Mouse (Mus musculus): ENCODE measurements around the gene Loxl3.

The Loxl3 gene

DNA sequence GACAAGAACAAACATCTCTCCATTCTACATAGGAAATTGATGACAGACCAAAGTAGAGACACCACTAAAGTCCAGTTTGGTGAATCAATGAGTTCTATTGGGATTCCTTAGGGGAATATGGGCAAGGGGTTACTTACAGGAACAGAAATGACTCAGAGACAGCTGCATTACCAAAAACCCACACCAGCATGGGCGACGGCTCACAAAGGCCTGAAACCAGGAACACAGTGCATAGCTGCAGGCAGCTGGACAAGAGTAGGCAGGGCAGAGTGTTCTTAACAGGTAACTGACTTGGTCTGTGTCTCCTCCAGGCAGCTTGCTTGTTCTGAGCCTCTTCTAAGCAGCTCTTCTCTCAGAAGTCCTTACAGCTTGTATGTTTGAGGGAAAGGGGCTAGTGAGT, 18.2 kb upstream of the Loxl3 start:
- no peak for DNase-seq (ENCODE audit: inconsistent age in 2 of 2, low spot score in 1 of 2)

DNA sequence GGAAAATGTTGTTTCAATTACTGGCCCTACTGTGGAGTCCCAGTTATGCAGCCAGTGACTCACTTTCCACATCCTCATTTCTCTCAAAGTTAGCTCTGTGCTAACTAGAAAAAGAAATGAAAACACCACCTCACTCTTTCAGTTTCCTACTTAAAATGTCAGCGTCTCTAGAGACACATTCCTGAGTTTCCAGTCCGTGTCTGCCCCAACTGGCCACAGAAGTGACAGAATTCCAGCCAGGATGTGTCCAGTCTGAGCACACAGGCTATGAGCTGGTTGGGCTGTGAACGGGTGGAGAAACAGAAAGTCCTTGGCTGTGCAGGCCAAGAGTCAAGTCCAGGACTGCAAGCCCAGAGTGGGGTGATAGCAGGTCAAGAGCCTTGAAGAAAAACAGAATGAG, 16.8 kb upstream of the Loxl3 start:
- peak; percentile 27 to 69 for DNase-seq (ENCODE audit: inconsistent age in 2 of 2, low spot score in 1 of 2)

DNA sequence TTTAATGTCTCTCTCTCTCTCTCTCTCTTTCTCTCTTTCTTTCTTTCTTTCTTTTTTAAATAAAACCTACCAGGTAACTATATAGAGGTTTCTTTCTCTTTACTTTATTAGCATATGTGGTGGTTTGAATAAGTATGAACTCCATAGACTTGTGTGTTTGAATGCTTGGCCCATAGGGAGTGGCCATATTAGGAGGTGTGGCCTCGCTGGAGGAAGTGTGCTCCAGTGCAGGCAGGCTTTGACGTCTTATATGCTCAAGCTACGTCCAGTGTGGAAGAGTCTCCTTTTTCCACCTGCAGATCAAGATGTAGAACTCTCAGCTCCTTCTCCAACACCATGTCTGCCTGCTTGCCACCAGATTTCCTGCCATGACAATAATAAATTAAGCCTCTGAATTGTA, 14.9 kb upstream of the Loxl3 start:
- no peak for DNase-seq (ENCODE audit: inconsistent age in 2 of 2, low spot score in 1 of 2)

DNA sequence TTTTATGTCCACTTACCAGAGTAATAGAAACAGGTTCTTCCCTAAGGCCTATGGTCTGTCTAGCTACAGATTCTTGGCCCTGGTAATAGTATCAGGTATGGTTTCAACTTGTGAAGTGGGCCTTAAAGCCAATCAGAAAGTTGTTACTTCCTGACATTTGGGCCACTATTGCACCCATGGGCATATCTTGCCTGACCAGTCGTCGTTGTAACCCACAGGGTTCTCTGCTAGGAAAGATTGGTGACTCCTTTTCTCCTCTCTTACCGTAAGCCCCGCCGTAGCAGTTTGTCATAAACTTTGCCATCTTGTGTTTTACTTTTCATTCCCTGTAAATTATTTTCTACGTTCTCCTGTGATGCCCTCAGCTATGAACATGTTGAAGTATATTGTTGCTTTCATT, 13.9 kb upstream of the Loxl3 start:
- no peak for DNase-seq (ENCODE audit: inconsistent age in 2 of 2, low spot score in 1 of 2)

DNA sequence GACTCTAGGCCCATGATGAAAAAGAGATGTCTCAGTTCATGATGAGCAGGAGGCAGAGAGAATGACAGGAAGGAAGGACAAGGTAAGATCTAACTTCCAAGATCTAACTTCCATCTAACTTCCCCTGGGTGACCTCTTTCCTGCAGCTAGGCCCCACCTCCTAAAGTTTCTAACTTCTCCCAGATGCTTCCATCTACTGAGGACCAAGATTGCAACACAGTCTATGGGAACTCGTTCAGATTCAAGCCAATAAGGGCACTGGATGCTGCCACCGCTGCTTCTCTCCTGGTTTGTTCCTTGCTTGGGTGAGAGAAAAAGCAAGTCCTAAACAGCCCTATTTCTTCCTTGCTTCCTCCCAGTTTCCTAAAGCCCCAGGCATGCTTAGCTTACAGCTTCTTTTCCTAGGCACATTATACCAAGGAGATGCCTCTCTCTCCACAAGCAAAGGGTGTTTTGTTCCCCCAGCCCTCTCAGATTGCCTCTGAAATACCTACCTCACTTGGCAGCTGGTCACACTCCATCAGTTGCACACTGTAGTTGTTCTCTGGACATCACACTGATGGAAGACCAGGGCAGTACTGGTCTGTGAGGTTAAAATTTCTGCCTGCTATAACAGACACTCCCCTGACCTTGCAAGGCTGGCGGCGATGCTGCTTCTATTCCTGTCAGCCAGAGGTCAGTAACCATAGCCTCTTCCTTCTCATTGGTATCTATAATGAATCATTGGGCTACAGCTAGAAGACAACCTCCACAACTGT, 13.0 kb upstream of the Loxl3 start:
- DNase-seq (ENCODE audit: inconsistent age in 2 of 2, low spot score in 1 of 2), result no peak

DNA sequence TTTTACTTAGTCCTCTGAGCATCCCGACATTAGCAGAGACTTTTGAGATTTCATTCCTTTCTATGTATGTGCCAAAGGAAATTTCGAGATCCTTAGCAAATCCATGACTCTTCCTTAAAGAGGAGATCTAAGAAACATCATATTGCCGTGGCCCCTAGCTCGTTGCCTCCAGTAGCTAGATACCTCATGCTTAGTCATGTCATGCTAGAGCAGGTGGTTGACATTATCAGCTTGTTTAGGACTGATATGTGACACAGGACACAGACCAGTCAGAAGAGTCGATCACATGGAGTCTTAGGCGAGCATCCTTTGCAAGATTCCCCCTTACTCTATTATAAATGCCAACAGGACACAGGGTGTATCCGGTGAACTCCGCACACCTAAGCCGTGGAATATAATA, 11.0 kb upstream of the Loxl3 start:
- DNase-seq (ENCODE audit: inconsistent age in 2 of 2, low spot score in 1 of 2), result no peak

DNA sequence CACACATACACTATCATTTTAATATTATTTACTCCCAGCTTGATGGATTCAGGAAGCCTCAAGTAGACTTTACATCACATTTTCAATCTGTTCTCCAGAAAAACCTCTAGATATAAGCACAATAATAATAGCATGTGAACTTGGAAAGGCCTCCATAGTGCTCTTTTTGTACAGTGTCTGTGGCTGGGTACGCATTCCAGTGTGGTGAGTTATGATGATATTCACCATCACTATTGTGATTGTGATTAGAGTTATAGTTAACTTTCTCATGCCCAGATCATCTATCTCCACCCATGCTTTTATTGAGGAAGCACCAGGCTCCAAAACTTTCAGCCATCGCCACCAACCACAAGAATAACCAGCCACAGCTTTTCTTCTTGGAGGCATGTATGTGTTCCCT, 10.2 kb upstream of the Loxl3 start:
- no peak for DNase-seq (ENCODE audit: inconsistent age in 2 of 2, low spot score in 1 of 2)

DNA sequence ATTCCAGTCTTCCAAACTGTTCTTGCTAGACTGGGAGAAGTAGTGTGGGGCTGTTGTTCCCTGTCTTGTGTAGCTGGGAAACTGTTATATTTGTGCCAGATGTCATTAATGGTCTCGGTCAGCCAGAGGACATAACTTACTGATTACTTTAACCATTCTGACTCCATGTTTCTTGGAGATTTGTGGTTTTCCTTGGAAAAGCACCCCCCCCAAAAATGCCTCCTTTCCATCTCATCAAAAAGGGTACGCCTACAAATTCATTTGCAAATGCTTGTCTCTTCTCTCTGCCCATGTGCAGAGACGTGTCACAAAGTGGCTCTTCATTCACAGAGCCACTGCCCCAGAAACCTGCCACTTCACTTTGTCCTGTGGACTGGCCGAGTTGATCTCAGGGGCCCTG, 9.6 kb upstream of the Loxl3 start:
- no peak for DNase-seq (ENCODE audit: inconsistent age in 2 of 2, low spot score in 1 of 2)

DNA sequence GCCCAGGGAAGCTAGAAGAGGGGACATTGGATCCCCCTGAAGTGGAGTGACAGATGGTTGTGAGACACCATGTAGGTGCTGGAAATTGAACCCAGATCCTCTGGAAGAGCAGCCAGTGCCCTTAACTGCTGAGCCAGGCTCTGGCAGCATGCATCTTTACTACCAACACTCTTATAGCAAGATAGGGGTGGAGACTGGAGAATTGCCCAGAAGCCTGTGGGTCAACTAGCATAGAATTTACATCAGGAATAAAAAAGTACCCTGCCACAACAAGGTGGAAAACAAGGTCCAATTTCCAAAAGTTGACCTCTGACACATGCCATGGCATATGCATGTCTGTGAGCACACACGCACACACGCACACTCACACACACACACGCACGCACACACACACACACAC, 8.8 kb upstream of the Loxl3 start:
- no peak for DNase-seq (ENCODE audit: inconsistent age in 2 of 2, low spot score in 1 of 2)

DNA sequence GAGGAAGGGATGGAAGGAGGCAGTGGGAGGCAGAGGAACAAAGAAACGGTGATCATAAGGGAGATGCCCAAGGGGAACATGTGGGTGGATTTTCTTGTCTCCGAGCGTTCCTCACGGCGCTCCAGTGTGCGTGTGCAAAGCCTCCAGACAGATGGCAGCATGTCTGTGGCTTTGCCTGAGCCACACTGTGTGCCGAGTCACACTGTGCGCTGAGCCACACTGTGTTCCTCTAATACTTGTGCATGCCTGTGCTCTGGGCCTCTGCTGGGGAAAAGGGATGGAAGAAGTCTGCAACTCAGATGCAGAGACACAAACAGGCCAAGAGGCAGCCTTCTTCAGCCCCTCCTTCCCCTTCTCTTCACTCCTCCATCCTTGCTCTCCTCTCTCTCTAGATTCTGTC, 6.7 kb upstream of the Loxl3 start:
- DNase-seq (ENCODE audit: inconsistent age in 2 of 2, low spot score in 1 of 2), result no peak

DNA sequence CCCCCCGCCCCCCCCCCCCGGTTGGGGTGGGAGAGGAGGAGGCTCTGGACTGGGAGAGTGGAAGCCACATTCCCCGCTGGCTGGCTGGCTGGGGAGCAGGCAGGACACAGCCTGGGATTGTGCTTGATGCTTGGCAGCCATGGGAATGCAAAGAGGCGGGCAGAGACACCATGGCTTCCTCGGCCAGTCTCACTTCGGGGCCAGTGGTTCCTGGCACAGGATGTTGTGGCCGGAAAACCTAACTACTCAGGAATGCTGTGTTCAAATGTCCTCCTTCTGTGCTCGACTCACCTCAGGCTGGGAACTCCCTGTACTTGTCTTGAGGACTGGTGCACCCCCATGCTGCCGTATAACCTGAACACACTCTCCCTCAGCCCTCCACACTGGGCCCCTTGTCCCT, 6.3 kb upstream of the Loxl3 start:
- DNase-seq (ENCODE audit: inconsistent age in 2 of 2, low spot score in 1 of 2), result no peak

DNA sequence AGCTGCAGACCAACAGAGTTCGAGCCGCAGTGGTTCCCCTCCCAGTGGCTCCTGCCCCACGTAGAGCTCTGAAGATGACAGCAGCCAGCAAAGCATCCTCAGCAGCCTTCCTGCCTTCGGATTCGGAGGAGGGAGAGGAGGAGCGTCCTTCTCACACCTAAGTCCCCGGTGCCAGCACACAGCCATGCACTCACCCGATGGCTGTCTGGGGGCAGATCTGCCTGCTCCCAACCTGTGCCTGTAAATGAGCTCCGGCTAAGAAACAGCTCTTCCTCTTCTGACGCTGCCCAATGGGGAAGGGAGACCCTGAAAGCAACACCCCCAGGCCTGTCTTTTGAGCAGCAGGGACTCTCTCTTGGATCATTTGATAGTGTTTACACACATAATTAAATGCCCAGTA, 4.2 kb upstream of the Loxl3 start:
- DNase-seq (ENCODE audit: inconsistent age in 2 of 2, low spot score in 1 of 2), result no peak

DNA sequence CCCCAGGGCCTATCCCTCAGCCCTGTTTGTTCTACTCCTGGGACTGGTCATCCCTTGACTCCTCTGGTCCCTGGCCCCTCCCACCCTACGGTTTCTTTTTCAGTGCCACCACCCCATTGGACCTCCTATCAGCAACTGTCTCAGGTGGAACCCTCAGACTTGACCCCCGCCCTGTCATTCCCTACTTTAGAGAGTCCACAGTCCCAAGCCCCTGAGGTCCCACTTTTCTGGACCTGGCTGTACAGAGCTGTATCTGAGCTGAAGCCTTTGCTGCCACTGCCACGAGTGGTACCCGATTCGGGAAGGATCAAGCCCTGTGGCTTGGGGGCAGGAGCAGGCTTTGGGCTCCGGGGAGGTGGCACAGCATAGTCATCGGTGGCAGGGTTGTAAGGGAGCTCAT, 2.9 kb upstream of the Loxl3 start:
- DNase-seq (ENCODE audit: inconsistent age in 2 of 2, low spot score in 1 of 2), result no peak

DNA sequence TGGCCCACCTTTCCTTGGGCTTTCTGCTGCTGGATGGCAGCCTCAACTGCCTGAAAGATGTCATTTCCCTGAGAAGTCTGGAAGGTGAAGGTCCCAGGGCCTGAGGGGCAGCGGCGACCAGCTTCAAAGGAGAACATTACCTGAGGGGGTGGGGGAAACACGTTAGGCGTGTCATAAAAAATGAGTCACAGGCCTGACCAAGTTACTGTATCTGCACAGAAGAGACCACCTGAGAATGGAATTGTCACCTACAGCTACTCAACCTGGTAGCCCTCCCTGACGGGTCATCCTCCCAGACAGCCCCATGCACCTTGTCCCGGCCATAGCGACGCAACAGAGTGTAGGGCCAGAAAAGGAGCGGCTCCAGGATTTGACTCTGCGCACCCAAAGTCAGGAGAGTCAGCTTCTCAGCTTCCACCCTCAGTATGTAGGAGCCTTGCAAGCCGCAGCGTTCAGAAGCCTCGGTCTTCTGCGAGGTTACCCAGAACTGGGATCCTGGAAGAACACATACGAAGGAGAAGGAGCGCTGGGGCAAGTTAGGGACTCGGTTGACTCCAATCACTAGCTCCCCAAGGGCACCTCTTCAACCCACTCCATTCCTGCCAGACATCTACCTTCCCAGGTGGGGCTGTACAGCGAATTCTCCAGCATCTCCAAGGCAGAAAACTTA, 1.9 kb upstream of the Loxl3 start:
- peak in 1 of 2 experiments; percentile 41 for DNase-seq (ENCODE audit: inconsistent age in 2 of 2, low spot score in 1 of 2)

DNA sequence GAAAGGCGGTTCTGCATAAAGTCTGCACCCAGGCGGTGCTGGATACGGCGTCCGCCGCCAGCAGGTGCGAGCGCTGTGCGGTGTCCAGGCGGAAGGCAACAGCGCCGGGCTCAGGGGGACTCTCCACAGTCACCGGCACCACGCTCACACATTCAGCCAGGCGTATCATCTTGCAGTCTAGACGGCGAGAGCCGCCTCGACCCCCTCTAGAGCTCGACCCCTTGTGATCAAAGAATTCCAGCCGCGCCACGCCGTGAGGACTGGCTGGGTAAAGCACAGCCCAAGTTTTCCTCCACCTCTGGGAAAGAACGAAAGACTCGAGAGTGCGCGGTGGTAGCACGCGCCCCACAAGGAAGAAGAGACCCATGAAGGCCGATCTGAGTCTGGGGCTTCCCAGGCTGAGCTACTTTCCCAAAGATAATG, 1.2 kb upstream of the Loxl3 start:
- DNase-seq (ENCODE audit: inconsistent age in 2 of 2, low spot score in 1 of 2), result peak; percentile 56 to 86

DNA sequence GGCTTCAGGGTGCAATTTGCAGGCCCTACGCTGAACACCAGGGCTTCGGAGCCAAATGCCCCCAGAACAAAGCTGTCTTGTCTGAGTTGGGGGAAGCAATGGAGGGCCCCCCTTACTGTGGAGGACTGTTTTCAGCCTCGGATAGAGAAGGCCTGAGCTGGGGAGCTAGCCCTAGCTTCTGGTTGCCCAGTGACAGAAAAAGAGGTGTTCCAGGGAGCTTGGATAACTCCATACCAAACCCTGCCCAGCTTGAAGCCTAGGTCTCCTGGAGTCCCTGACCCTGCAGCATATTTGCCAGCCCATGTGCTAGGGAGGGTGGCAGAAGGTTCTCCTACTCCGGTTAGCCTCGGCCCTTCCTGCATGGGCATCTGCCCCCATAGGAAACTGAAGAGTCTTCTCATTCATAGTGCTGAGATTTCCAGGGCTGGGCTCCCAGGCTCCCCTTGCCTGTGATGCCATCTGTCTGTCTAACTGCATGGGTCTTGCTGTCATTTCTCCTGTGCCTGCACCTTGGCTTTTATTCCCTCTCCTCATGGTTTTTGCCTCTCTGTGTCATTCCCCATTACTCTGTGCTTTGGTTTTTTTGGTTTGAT, 586 bp downstream of the Loxl3 start:
- no peak for DNase-seq (ENCODE audit: inconsistent age in 2 of 2, low spot score in 1 of 2)

DNA sequence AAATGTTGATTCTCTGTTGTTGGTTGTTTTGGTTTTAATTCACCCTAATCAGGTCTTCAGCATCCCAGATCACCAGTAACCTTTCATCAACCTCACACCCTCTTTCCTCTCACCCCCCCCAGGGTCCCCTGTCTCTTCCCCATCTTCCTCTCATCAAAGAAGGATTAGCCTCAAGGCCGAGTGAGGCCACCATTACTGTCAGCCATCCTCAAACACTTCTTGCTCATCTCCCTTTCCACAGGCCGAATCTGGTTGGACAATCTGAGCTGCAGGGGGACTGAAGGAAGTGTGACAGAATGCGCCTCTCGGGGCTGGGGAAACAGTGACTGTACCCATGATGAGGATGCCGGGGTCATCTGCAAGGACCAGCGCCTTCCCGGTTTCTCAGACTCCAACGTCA, 3.2 kb downstream of the Loxl3 start:
- DNase-seq (ENCODE audit: inconsistent age in 2 of 2, low spot score in 1 of 2), result no peak

DNA sequence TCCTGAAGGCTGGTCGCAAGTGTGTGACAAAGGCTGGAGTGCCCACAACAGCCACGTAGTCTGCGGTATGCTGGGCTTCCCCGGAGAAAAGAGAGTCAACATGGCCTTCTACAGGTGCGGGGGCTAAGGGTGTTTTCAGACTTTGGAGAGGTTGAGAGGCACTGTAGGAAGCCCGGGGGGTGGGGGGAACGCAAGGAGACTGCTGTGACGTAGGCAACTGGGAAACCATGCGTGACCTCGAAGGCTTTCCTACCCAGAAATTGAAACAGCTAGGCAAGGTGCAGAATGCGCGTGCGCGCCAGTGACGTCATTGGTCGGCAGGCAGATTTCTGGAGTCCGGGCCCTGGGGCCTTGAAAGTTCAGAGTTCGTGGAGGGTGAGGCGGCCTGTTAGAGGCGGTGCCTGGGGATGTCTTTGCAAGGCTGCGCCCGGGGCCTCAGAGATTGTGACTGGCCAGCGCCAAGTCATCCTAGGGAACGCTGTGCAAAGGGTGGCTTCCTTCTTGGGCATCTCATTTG, 4.6 kb downstream of the Loxl3 start:
- DNase-seq (ENCODE audit: inconsistent age in 2 of 2, low spot score in 1 of 2), result peak; percentile 96 to 99

DNA sequence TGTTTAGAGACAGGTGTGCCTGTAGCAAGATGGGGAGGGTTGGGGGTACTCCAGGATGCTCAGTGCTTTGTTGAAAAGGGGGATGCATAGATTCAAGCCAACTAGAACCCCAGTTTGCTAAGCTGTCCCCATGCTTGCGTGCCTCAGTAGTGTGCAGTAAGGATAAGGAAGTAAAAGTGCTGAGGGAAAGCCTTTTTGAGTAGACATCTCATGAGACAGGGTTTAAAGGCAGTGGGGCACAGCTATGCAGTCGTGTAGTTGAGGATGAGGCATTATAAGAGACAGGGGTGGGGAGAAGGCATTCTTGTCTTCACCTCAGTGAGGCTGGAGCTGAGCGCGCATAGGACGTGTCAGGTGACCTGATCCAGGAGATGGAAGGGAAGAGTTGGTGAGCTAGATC, 6.6 kb downstream of the Loxl3 start:
- no peak for DNase-seq (ENCODE audit: inconsistent age in 2 of 2, low spot score in 1 of 2)

DNA sequence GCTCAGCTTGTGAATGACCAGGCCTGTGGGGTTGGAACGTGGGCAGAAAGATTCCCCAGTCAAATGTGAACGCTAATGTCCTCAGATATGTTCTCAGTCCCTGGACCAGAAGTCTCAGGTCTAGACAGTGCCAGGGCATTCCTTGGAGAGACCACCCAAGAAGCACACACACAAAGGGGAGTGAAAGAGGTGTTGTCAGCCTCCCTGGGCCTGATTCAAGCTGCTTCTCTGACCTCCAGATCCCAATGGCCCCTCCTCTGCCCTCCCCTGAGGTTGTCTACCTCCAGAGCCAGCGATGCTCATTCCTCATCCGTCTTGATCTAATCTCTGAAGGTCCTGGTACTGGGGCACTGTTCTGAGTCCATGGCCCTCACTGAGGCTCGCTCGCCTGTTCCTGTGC, 9.6 kb downstream of the Loxl3 start:
- DNase-seq (ENCODE audit: inconsistent age in 2 of 2, low spot score in 1 of 2), result no peak

DNA sequence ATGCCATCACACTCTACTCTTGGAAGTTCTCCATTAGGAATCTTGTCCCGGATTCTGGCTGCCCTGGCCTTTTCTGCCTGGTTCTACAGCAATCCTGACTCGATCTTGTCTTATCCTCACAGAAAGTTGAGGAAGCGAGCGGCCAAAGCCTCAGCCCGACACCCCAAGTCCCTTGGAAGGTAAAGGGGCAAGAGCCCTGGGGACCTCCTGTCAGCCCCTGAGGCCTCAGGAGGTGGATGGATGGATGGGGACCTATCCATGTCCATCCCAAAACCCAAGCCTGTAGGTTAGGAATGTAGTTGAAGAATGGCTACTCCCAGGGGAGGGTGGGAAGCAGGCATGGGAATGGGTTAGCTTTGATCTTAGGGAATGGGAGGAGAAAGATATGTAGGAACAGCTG, 10.0 kb downstream of the Loxl3 start:
- no peak for DNase-seq (ENCODE audit: inconsistent age in 2 of 2, low spot score in 1 of 2)

DNA sequence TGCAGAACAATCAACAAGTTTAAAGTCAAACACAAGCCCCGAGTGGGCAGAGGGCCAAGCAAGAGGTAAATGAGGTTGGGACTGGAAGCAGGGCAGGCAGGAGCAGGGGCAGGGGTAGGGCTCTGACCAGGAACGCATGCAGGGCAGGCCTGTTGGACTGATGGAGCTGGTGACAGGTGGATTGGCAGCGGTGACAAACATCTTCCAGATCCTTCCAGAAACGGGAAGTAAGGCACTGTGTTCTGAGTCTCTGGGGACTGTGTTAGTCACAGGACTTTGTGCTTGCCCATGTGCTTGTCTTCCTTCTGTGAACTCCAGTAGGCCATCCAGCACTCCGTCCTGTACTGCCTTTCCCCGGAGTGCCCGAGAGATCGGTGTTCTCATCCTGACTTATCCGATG, 10.8 kb downstream of the Loxl3 start:
- DNase-seq (ENCODE audit: inconsistent age in 2 of 2, low spot score in 1 of 2), result no peak
